Mouse (Mus musculus) bone marrow macrophage, adult 2 months (primary cell): ENCODE results near the gene Il25. TPM values are rescaled to one million over a fixed set of nuclear protein-coding genes. Genes with fewer than 3 reads are reported as not detected.
"Not testable (repeated sequence)": the region's sequence is repeated elsewhere in the genome, so short reads cannot be mapped to it uniquely, and the experiment has no call there.

Source experiments
- H3K27ac ChIP-seq: 2 replicates; pipeline ENCODE4 v1.5.1; 2012; ENCODE audit warnings: low read depth, low read length; ENCODE audit not compliant: insufficient read depth
- H3K4me1 ChIP-seq: 2 replicates; pipeline ENCODE4 v1.6.1; 2012; ENCODE audit warnings: low read length; ENCODE audit not compliant: control insufficient read depth, insufficient read depth
- H3K4me3 ChIP-seq: 2 replicates; pipeline ENCODE4 v1.5.1; 2012; ENCODE audit warnings: mild to moderate bottlenecking, low read length, moderate library complexity; ENCODE audit not compliant: insufficient read depth
- CTCF ChIP-seq: IDR thresholded peaks from 2 replicates; pipeline ENCODE4 v1.5.1; 2012; ENCODE audit warnings: low read depth, mild to moderate bottlenecking, low read length, moderate library complexity
- POLR2A ChIP-seq: IDR thresholded peaks from 2 replicates; pipeline ENCODE4 v1.6.1; 2012; ENCODE audit warnings: mild to moderate bottlenecking, low read depth, low read length, borderline replicate concordance
- polyA plus RNA-seq: library from polyadenylated mRNA; stranded (reverse); fragments of >200 nt; gene quantifications from 2 replicates; pipeline ENCODE4 v1.2.4, GENCODE M21; 2012; ENCODE audit not compliant: missing spikeins, insufficient read depth, insufficient read length

The Il25 gene
- polyA plus RNA-seq, 1 experiment, result not detected

DNA sequence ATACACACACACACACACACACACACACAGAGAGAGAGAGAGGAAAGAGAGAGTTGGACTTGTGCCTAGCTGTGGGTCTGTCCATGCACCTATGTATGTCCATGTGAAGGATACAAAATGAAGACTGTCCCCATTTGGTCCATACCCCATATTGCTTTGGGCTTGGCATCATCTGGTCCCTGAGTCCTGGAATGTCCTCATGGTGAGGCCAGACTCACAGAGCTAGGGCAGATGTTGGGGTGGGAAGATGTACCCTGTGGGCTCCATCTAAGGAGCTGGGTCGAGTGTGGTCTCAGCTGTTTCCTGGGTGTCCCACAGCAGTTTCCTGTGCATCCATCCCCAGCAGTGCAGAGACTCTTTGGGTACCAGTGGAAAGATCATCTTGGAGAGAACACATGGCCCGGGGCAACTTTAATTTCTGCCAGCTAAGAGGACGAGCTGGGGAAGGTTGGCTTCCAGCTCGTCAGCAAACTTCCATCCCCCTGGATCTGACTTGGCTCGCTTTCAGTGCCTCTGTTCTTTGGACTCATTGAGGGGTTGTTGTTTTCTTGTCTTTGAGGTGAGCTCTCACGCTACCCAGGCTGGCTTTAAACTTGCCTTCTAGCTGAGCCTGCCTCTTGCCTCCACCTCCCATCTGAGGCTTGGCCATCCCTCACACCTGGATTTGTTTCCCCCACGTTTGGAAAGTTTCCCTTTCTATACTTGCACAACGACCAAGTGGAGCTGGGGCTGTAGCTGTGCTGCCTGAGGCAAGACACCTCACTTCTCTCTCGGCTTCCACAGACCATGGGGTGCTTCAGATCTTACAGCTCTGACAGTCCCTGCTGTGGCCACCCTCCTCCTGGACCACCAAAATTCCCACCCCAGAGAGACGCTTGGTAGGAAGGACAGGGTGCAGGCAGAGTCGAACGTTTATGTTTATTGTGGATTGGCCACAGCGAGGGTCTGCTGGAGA lies 8.8 kb downstream of the Il25 start:
- TF ChIP-seq POLR2A (no peak), CTCF (no peak)
- H3K4me1 ChIP-seq, result no peaks in the 10 kb centered on the region
- H3K4me3 ChIP-seq, result no peak overlapping the region
- no peak overlapping the region for H3K27ac ChIP-seq

- Histone ChIP-seq H3K27ac (no peak overlapping the region), H3K4me1 (no peaks in the 10 kb centered on the region), H3K4me3 (no peak overlapping the region)
- TF ChIP-seq CTCF (no peak), POLR2A (no peak)
Observed at GRCm38 (mm10) chr14:54942479-54942878, 10.0 kb downstream of the Il25 start.

GRCm38 (mm10) chr14:54943971-54944370 lies 11.5 kb downstream of the Il25 start:
- Histone ChIP-seq H3K4me1 (no peaks in the 10 kb centered on the region), H3K4me3 (no peak overlapping the region), H3K27ac (no peak overlapping the region)
- no peak for TF ChIP-seq CTCF
- TF ChIP-seq POLR2A, result no peak

- no peak for TF ChIP-seq POLR2A
- TF ChIP-seq CTCF, result no peak
Observed at GRCm38 (mm10) chr14:54944939-54945338, 12.4 kb downstream of the Il25 start.

GRCm38 (mm10) chr14:54945975-54946704 lies 13.6 kb downstream of the Il25 start:
- Histone ChIP-seq H3K4me3 (no peak overlapping the region), H3K4me1 (no peaks in the 10 kb centered on the region), H3K27ac (no peak overlapping the region)
- TF ChIP-seq CTCF (no peak), POLR2A (no peak)

More at GRCm38 (mm10) chr14:54944939-54945338, 12.4 kb downstream of the Il25 start:
- H3K27ac ChIP-seq, result no peak overlapping the region
- no peaks in the 10 kb centered on the region for H3K4me1 ChIP-seq
- no peak overlapping the region for H3K4me3 ChIP-seq

DNA sequence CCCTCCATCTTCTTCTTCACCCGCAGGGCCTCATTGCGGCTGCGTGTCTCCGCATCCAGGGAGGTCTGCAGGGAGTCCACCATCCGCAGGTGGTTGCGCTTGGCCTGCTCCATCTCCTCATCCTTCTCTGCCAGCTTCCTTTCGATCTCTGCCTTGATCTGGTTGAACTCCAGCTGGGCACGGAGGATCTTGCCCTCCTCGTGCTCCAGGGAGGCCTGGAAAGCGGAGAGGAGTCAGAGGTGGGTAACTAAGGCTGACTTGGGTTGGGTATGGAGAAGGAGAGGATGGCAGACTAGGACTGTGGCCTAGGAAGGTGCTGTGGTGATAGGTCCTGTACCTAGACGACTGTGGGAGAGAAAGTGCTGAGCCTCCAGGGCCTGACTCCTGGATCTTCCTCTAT lies 14.5 kb downstream of the Il25 start:
- not testable (repeated sequence) for H3K27ac ChIP-seq, H3K4me1 ChIP-seq, H3K4me3 ChIP-seq

DNA sequence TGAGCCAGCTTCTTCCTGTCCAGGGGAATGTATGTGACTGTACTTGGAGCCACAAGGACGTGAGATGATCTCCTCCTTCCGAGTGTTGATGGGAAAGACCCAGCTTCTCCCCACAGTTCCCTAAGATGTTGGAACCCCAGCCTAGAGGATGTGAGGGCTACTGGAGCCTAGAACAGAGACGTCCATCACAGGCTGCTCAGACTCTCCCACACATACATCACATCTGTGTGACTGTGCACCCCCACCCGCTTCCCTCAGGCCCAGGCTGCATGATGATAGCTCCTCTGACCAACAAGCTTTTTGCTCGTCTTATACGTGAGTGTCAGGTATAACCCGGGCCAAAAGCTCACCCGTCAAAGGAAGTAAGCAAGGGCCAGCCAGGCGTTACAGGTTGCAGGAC lies 16.3 kb downstream of the Il25 start:
- H3K4me3 ChIP-seq, result no peak overlapping the region
- H3K27ac ChIP-seq, result no peak overlapping the region
- H3K4me1 ChIP-seq, result no peaks in the 10 kb centered on the region
- TF ChIP-seq POLR2A (no peak), CTCF (no peak)

DNA sequence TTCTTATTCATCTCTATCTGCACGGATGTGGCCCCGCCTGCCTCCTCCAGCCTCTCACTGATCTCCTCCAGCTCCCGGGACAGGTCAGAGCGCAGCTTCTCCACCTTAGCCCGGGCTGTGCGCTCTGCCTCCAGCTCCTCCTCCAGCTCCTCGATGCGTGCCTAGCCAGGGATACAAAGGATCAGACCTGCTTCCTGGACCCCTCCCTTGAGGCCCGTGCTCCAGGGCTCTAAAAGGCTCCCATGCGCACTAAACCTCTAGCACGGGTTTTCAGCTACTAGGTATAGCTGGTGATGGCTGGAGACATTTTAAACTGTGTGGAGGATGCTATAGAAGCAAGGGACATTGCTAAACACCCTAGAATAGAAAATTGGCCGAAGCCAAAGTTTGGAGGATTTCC lies 18.0 kb downstream of the Il25 start:
- Histone ChIP-seq H3K27ac (no peak overlapping the region), H3K4me1 (no peaks in the 10 kb centered on the region), H3K4me3 (no peak overlapping the region)
- no peak for TF ChIP-seq CTCF
- TF ChIP-seq POLR2A, result no peak

DNA sequence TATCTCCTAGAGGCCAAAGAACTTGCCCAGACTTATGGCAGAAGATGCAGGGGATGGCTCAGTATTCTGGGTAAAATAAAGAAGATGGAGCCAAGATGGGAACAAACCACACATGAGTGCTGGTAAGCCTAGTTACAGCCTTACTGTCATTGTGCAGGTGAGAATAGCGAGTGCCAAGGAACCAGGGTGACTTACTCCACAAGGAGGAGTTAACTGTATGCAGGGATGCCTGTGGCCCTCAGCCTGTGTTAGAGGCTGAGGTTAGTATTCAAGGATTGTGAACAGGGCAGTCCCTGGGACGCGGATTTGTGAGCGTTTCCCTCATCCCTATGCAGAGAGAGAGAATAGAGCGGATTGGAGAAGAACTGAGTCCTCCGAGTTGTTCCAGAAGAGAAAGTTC lies 19.1 kb downstream of the Il25 start:
- no peaks in the 10 kb centered on the region for H3K4me1 ChIP-seq
- H3K27ac ChIP-seq, result no peak overlapping the region
- no peak for TF ChIP-seq POLR2A
- TF ChIP-seq CTCF, result no peak
- no peak overlapping the region for H3K4me3 ChIP-seq

DNA sequence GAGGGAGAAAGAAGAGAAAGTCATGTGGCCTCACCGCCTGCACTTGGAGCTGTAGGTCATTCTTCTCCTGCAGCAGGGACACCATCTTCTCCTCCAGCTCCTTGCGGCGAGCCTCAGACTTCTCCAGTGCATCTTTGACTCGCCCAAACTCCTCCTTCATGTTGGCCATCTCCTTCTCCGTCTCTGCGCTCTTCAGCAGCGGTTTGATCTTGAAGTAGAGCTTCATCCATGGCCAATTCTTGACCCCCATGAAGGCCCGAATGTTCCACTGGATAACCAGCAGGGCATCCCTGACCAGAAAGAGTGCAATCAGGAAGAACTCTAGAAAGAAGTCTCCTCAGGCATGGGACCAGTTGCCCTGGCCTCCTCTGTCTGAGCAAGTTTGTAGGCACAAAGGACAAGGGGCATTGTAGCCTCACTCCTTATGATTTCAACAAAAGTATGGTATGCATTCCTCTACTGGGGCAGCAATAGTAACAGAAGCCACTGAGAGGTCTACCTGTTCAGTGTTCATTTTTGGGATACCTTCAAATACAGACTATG lies 21.2 kb downstream of the Il25 start:
- Histone ChIP-seq H3K27ac (no peak overlapping the region), H3K4me3 (no peak overlapping the region), H3K4me1 (no peaks in the 10 kb centered on the region)
- no peak for TF ChIP-seq CTCF
- TF ChIP-seq POLR2A, result no peak

GRCm38 (mm10) chr14:54954474-54954873 lies 22.0 kb downstream of the Il25 start:
- H3K4me1 ChIP-seq, result no peaks in the 10 kb centered on the region
- no peak overlapping the region for H3K4me3 ChIP-seq
- TF ChIP-seq POLR2A, result no peak
- no peak for TF ChIP-seq CTCF
- no peak overlapping the region for H3K27ac ChIP-seq
